Mouse (Mus musculus) heart, embryonic 10.5 days (tissue): ENCODE measurements around the gene BC052040. TPM values are rescaled to one million over a fixed set of nuclear protein-coding genes. Genes with fewer than 3 reads are reported as not detected.

Source experiments
- DNase-seq: peaks from one replicate; pipeline ENCODE4 v3.0.0-alpha.2; 2017; ENCODE audit warnings: low spot score
- H3K27ac ChIP-seq: fragments of 300-500 bp; sonication (generic); 2 replicates; pipeline ENCODE4 v1.5.1; 2016; ENCODE audit warnings: mild to moderate bottlenecking
- H3K27me3 ChIP-seq: fragments of 300-500 bp; sonication (generic); 2 replicates; pipeline ENCODE4 v1.6.1; 2016; ENCODE audit warnings: mild to moderate bottlenecking; ENCODE audit not compliant: poor library complexity, insufficient read depth, severe bottlenecking
- H3K36me3 ChIP-seq: fragments of 300-500 bp; sonication (generic); 2 replicates; pipeline ENCODE4 v1.6.1; 2016; ENCODE audit warnings: mild to moderate bottlenecking, moderate library complexity
- H3K4me1 ChIP-seq: fragments of 300-500 bp; sonication (generic); 2 replicates; pipeline ENCODE4 v1.6.1; 2016; ENCODE audit warnings: mild to moderate bottlenecking
- H3K4me3 ChIP-seq: fragments of 300-500 bp; sonication (generic); 2 replicates; pipeline ENCODE4 v1.5.1; 2016; ENCODE audit warnings: mild to moderate bottlenecking, moderate library complexity
- H3K9me3 ChIP-seq: fragments of 300-500 bp; sonication (generic); 2 replicates; pipeline ENCODE4 v1.6.1; 2016; ENCODE audit warnings: mild to moderate bottlenecking, moderate library complexity
- WGBS: fragments of 180-500 bp; shearing (Covaris S2); methylation state at CpG from one replicate; pipeline ENCODE4 v1.1.7; 2016; 5-methylcytosine and 5-hydroxymethylcytosine counted together
- polyA plus RNA-seq: library from polyadenylated mRNA; unstranded; fragments of >200 nt; fragmentation: Nextera tagmentation; extraction: Ambion mirVana; gene quantifications from 2 replicates; pipeline ENCODE4 v1.2.1, GENCODE M21; 2016

Gene BC052040
- polyA plus RNA-seq, result 22.4 and 26.5 TPM in 2 replicates

GRCm38 (mm10) chr2:115581241-115581988 is at the start of gene BC052040:
Gene BC052040, plus strand, starts transcription at chr2:115581716.
- H3K4me3 ChIP-seq, result peak within 1 kb of the TSS; percentile 73
- under 1% methylated on average over 41 of the region's 41 CpGs for WGBS
- H3K36me3 ChIP-seq, result no peaks in the 10 kb centered on the region
- H3K9me3 ChIP-seq, result no peaks in the 10 kb centered on the region
- H3K27ac ChIP-seq, result peak within 1 kb of the TSS; percentile 92
- H3K27me3 ChIP-seq, result no peaks in the 10 kb centered on the region
- peak; percentile 96 for DNase-seq
- H3K4me1 ChIP-seq, result peaks cover 23% of the 10 kb centered on the region

GRCm38 (mm10) chr2:115538009-115538690 is 43.4 kb upstream of the BC052040 start:
- no peaks in the 10 kb centered on the region for H3K9me3 ChIP-seq
- H3K27ac ChIP-seq, result no peak overlapping the region
- 69% methylated on average over 13 of the region's 13 CpGs for WGBS
- H3K4me1 ChIP-seq, result no peaks in the 10 kb centered on the region
- H3K36me3 ChIP-seq, result no peaks in the 10 kb centered on the region
- DNase-seq, result no peak
- no peaks in the 10 kb centered on the region for H3K27me3 ChIP-seq
- H3K4me3 ChIP-seq, result no peak overlapping the region

DNA sequence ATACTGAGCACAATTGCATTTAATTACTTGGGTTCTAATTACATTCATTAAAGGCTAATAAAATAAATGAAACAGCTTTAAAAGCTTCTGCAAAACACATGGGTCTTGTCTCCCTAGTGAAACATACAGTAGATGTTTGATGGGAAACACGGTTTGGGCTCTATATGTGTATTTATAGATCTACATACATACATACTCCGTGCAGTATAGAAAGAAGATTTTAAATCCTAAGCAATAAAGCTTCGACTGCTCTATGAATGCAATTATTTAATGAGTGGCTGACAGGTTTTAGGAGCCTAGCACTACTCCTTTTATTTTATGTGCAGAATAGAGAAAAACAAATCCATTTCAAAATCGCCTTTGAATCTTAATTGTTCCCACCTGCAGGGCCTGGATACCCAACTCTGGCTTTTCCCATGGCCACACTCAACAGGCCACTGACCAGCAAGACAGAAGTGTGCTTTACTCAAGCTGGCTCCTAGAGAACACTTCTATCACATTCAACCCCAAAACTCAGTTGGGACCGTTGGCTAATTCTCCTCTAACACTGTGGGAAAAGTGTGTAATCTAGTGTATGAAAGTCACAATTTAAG is 42.7 kb upstream of the BC052040 start:
- DNase-seq, result no peak
- no peaks in the 10 kb centered on the region for H3K9me3 ChIP-seq
- 77% methylated on average over 5 of the region's 5 CpGs for whole genome bisulfite sequencing
- H3K4me3 ChIP-seq, result no peak overlapping the region
- H3K27ac ChIP-seq, result no peak overlapping the region
- H3K4me1 ChIP-seq, result no peaks in the 10 kb centered on the region
- no peaks in the 10 kb centered on the region for H3K27me3 ChIP-seq
- no peaks in the 10 kb centered on the region for H3K36me3 ChIP-seq

- no peak overlapping the region for H3K27ac ChIP-seq
- no peaks in the 10 kb centered on the region for H3K27me3 ChIP-seq
- no peaks in the 10 kb centered on the region for H3K4me1 ChIP-seq
- no peak for DNase-seq
- WGBS, result 86% methylated on average over 5 of the region's 5 CpGs
- no peak overlapping the region for H3K4me3 ChIP-seq
- no peaks in the 10 kb centered on the region for H3K9me3 ChIP-seq
- no peaks in the 10 kb centered on the region for H3K36me3 ChIP-seq
These were observed 41.8 kb upstream of the BC052040 start for GRCm38 (mm10) chr2:115539731-115540130.

GRCm38 (mm10) chr2:115542401-115543123 is 39.0 kb upstream of the BC052040 start:
- WGBS, result 75% methylated on average over 11 of the region's 11 CpGs
- H3K4me3 ChIP-seq, result no peak overlapping the region
- DNase-seq, result no peak

GRCm38 (mm10) chr2:115543212-115543611 is 38.3 kb upstream of the BC052040 start:
- H3K27ac ChIP-seq, result no peak overlapping the region
- H3K9me3 ChIP-seq, result no peaks in the 10 kb centered on the region
- H3K36me3 ChIP-seq, result no peaks in the 10 kb centered on the region
- WGBS, result 81% methylated on average over 4 of the region's 4 CpGs
- H3K27me3 ChIP-seq, result no peaks in the 10 kb centered on the region
- DNase-seq, result no peak
- H3K4me1 ChIP-seq, result no peaks in the 10 kb centered on the region
- no peak overlapping the region for H3K4me3 ChIP-seq

More at GRCm38 (mm10) chr2:115542401-115543123, 39.0 kb upstream of the BC052040 start:
- no peaks in the 10 kb centered on the region for H3K27me3 ChIP-seq
- no peak overlapping the region for H3K27ac ChIP-seq
- no peaks in the 10 kb centered on the region for H3K9me3 ChIP-seq
- H3K36me3 ChIP-seq, result no peaks in the 10 kb centered on the region
- H3K4me1 ChIP-seq, result no peaks in the 10 kb centered on the region

DNA sequence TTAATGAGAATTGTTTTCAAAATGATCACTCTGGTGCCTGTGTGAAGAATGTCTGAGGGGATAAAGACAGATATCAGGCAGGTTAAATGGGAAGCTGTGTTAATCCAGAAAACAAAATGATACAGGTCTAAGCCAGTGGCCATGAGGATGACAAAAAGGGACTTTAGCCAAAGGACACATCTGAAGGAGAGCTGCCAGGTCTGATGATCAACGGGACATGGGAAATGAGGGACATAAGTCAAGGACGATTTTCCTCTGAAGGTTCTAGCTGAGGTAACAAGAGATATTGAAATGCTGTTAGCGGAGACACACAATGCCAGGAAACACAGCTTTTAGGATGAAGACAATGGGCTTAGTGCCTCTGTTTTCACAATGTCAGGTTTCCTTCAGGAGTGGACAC is 29.6 kb upstream of the BC052040 start:
- 69% methylated on average over 3 of the region's 3 CpGs for WGBS
- no peak overlapping the region for H3K4me3 ChIP-seq
- no peaks in the 10 kb centered on the region for H3K27me3 ChIP-seq
- no peaks in the 10 kb centered on the region for H3K9me3 ChIP-seq
- no peak overlapping the region for H3K27ac ChIP-seq
- H3K4me1 ChIP-seq, result no peaks in the 10 kb centered on the region
- no peaks in the 10 kb centered on the region for H3K36me3 ChIP-seq
- DNase-seq, result no peak

DNA sequence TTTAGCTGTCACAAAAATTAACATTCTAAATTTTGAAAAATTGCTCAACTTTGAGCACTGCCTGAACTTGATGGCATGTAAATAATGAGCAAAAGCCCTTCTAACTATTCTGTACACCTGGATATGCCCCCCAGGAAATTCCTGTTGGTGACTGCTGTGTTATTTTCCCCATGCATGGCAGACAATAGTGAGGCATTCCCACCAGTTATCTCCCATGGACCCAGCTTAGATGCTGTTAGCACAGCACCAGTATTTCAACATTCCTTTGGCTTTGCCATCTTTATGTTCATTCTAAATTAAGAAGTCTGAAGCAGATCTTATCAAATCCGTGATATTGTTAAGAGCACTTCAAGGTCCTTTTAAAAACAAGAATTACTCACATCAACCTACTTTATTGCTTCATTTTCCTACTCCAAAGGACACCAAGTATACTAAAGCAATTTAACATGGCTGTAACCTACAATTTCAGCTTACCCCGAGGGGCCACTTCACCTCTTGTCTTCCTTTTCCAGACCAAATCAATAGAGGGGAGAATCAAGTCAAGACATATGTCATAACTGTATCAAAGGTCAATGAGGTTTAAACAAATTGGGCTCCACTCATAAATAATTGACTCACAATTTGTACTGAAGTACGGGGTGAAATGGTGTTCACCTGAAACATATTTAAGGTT is 19.2 kb upstream of the BC052040 start:
- Histone ChIP-seq H3K27ac (no peak overlapping the region), H3K36me3 (no peaks in the 10 kb centered on the region), H3K4me1 (no peaks in the 10 kb centered on the region), H3K4me3 (no peak overlapping the region), H3K9me3 (no peaks in the 10 kb centered on the region), H3K27me3 (no peaks in the 10 kb centered on the region)
- no peak for DNase-seq
- 78% methylated on average over 3 of the region's 3 CpGs for WGBS

DNA sequence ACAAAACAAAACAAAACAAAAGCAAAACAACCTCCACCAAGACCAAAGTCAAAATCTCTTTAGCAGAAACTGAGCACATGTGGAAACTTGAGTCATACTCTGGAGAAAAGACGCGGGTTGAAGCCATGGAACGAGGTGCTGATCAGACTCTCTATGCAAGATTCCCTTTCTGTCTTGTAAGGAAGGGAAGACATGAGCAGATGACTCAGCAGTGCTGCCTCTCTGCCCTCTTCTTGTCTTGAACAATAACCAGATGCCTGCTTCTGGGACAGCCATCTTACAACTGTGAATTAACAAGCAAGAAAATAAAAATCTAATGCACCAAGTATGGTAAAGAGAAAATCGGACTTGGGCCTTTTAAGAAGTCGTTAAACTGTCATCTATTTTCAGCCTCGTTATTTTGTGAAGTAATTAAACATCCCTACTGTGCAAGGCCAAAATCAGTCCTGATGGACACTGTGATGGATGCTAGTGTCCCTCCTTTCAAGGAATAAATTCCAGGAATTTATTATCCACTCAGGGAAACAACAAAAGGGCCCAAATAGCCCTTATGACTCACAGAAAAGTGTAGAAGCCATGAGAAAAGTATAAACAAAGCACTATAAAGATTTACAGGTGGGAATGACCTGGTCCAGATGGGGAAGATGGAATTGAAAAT is 18.0 kb upstream of the BC052040 start:
- H3K36me3 ChIP-seq, result no peaks in the 10 kb centered on the region
- H3K4me1 ChIP-seq, result no peaks in the 10 kb centered on the region
- DNase-seq, result no peak
- H3K27me3 ChIP-seq, result no peaks in the 10 kb centered on the region
- no peak overlapping the region for H3K4me3 ChIP-seq
- H3K27ac ChIP-seq, result no peak overlapping the region
- no peaks in the 10 kb centered on the region for H3K9me3 ChIP-seq
- 82% methylated on average over 6 of the region's 6 CpGs for WGBS

GRCm38 (mm10) chr2:115571996-115572395 is 9.5 kb upstream of the BC052040 start:
- Histone ChIP-seq H3K4me3 (no peak overlapping the region), H3K27ac (no peak overlapping the region), H3K36me3 (no peaks in the 10 kb centered on the region), H3K9me3 (no peaks in the 10 kb centered on the region), H3K4me1 (no peaks in the 10 kb centered on the region), H3K27me3 (no peaks in the 10 kb centered on the region)
- no peak for DNase-seq
- 84% methylated on average over 1 of the region's 1 CpGs for WGBS

DNA sequence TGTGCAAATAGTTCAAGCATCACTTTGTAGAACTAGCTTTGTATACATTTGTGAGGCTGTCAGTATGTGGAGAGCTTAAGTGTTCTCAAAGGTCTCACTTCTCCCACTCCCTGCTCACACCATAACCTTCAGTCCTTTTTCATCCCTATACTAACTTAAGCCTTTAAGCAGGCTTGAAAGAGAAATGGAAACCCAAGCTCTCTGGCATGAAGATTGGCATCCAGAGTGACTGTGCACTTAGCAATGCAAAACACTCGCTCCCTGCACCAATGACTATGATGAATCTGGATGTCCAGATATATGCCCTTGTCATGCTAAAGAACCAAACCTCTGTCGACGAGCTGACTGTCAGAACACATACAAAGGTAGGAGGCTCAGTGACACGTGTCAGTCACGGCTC is 6.7 kb upstream of the BC052040 start:
- Histone ChIP-seq H3K36me3 (no peaks in the 10 kb centered on the region), H3K27ac (no peak overlapping the region), H3K4me3 (no peak overlapping the region), H3K9me3 (no peaks in the 10 kb centered on the region), H3K4me1 (peaks cover 8% of the 10 kb centered on the region), H3K27me3 (no peaks in the 10 kb centered on the region)
- no peak for DNase-seq
- WGBS, result 68% methylated on average over 5 of the region's 5 CpGs
